Mouse (Mus musculus) stomach, embryonic 16.5 days (tissue): Measurements from ENCODE around the gene Mdga2. TPM values are rescaled to one million over a fixed set of nuclear protein-coding genes. Genes with fewer than 3 reads are reported as not detected.

Source experiments
- ATAC-seq: fragments of 200-750 bp; cut with Nextera tagmentation; 2 replicates; pipeline ENCODE4 v1.8.0; 2017; ENCODE audit warnings: moderate number of reproducible peaks, moderate TSS enrichment; ENCODE audit not compliant: insufficient read depth, low FRiP score
- H3K27ac ChIP-seq: fragments of 300-500 bp; sonication (generic); 2 replicates; pipeline ENCODE4 v1.5.1; 2014; ENCODE audit warnings: low read length
- H3K27me3 ChIP-seq: fragments of 300-500 bp; sonication (generic); 2 replicates; pipeline ENCODE4 v1.6.1; 2014; ENCODE audit warnings: low read length, control low read depth, mixed read lengths; ENCODE audit not compliant: control insufficient read depth, insufficient read depth
- H3K36me3 ChIP-seq: fragments of 300-500 bp; sonication (generic); 2 replicates; pipeline ENCODE4 v1.6.1; 2014; ENCODE audit warnings: low read length; ENCODE audit not compliant: control insufficient read depth, insufficient read depth
- H3K4me1 ChIP-seq: fragments of 300-500 bp; sonication (generic); 2 replicates; pipeline ENCODE4 v1.6.1; 2014; ENCODE audit warnings: low read length, control low read depth, mixed read lengths; ENCODE audit not compliant: control insufficient read depth, insufficient read depth
- H3K4me2 ChIP-seq: fragments of 300-500 bp; sonication (generic); 2 replicates; pipeline ENCODE4 v1.6.1; 2014; ENCODE audit warnings: low read depth, low read length, mixed read lengths
- H3K4me3 ChIP-seq: fragments of 300-500 bp; sonication (generic); replicated peaks from 2 replicates; pipeline ENCODE4 v1.5.1; 2014; ENCODE audit warnings: mild to moderate bottlenecking, low read length
- H3K9ac ChIP-seq: fragments of 300-500 bp; sonication (generic); 2 replicates; pipeline ENCODE4 v1.6.1; 2014; ENCODE audit warnings: low read length
- H3K9me3 ChIP-seq: fragments of 300-500 bp; sonication (generic); replicated peaks from 2 replicates; pipeline ENCODE4 v1.6.1; 2016; ENCODE audit warnings: low read length, control low read depth; ENCODE audit not compliant: control insufficient read depth
- WGBS: fragments of 180-500 bp; shearing (Covaris S2); extraction: QIAGEN DNeasy Blood & Tissue Kit; methylation state at CpG from one replicate; pipeline ENCODE4 v1.1.7; 2014; 5-methylcytosine and 5-hydroxymethylcytosine counted together
- polyA plus RNA-seq: library from polyadenylated mRNA; unstranded; fragments of >200 nt; fragmentation: Nextera tagmentation; extraction: Ambion mirVana; gene quantifications from 2 replicates; pipeline ENCODE4 v1.2.1, GENCODE M21; 2015

The Mdga2 gene
- polyA plus RNA-seq, 1 experiment from 2014 or later, result 1.3 TPM

DNA sequence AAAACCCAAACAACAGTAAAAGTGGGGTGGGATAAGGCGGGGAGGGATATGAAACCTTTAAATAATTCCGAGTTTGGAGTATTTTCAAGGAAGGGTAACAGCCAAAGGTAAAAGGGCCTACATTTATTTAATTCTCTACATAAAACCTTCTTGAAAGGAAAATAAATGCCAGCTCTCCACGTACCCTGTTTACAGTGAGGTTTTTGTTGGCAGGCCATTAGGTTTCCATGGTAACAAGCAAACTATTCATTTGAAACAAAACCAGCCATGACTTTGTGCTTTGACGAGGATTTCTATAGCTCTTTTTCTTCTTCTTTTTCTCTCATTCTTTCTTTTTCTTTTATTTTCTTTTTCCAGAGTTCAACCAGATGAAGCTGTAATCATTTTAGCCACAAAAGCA, 751.5 kb downstream of the Mdga2 start:
- Histone ChIP-seq H3K9ac (no peak overlapping the region), H3K27me3 (no peaks in the 10 kb centered on the region), H3K36me3 (no peaks in the 10 kb centered on the region), H3K4me1 (no peaks in the 10 kb centered on the region), H3K4me2 (no peak overlapping the region), H3K9me3 (no peaks in the 10 kb centered on the region), H3K27ac (no peak overlapping the region), H3K4me3 (no peak overlapping the region)
- ATAC-seq, result no peak
- WGBS, result 52% methylated on average over 4 of the region's 4 CpGs

DNA sequence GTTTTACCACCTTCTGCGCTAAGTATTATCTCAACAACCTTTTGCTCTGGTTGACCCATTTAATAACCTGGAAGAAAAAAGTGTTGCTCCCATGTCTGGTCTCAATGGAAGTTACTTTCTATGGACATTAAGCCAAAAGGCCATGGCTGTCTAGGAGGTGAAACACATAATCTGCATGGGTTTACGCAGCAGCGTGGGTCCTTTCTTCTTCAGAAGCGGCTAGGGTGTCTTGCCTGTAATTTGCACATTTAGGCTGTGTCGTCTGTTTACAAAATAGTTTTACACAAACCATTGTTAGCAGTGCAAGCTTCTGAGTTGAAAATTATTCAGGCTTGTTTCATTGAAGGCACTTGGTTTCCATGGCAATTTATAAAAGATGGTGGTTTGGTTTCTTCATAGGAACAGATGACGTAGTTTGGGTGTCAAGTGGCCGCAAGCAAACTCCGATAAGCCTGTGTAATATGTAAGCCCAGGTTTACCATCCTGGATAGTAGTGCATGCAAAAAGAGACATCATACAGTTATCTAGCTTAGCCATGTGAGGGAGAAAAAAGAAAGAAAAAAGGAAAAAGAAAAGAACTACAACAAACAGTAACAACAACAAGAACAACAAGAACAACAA, 752.0 kb downstream of the Mdga2 start:
- 86% methylated on average over 8 of the region's 8 CpGs for WGBS
- Histone ChIP-seq H3K4me1 (no peaks in the 10 kb centered on the region), H3K36me3 (no peaks in the 10 kb centered on the region), H3K4me2 (no peak overlapping the region), H3K9me3 (no peaks in the 10 kb centered on the region), H3K27ac (no peak overlapping the region), H3K9ac (no peak overlapping the region), H3K4me3 (no peak overlapping the region), H3K27me3 (no peaks in the 10 kb centered on the region)
- no peak for ATAC-seq

DNA sequence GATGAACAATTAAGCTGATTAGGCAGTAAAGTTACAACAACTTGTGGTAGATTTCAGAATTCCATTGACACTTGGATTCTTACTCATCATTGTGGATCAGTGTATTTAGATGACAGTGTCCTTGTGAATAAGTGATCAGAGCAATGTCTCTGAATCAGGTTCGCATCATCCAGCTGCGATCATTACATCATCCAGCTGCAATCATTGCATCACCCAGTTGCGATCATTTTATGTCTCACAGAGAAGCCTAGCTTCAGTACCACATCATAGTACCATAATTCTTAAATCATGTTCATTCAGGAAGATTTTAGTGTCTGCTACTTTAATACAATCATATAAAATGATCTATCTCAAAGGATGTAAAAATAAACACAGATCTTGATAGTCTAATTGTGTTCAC, 756.8 kb downstream of the Mdga2 start:
- no peaks in the 10 kb centered on the region for H3K4me1 ChIP-seq
- H3K27me3 ChIP-seq, result no peaks in the 10 kb centered on the region
- ATAC-seq, result no peak
- no peak overlapping the region for H3K4me2 ChIP-seq
- no peak overlapping the region for H3K27ac ChIP-seq
- no peak overlapping the region for H3K4me3 ChIP-seq
- H3K9ac ChIP-seq, result no peak overlapping the region
- 92% methylated on average over 3 of the region's 3 CpGs for WGBS
- no peaks in the 10 kb centered on the region for H3K9me3 ChIP-seq
- H3K36me3 ChIP-seq, result no peaks in the 10 kb centered on the region

DNA sequence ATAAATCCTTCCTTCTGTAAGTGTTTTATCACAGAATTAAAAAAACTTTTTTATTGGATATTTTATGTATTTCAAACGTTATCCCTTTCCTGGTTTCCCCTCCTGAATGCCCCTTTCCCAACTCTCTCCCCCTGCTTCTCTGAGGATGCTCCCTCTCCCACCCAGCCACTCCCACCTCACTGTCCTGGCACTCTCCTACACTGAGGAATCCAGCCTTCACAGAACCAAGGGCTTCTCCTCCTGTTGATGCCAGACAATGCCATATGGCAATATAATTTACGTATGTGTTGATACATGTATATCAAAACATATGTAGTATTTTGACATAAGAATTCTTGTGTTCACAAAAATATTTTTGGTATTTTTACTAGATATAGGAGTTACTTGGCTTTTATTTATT, 779.0 kb downstream of the Mdga2 start:
- Histone ChIP-seq H3K9me3 (no peaks in the 10 kb centered on the region), H3K4me3 (no peak overlapping the region), H3K27ac (no peak overlapping the region), H3K27me3 (no peaks in the 10 kb centered on the region), H3K36me3 (no peaks in the 10 kb centered on the region), H3K9ac (no peak overlapping the region), H3K4me1 (no peaks in the 10 kb centered on the region), H3K4me2 (no peak overlapping the region)
- no peak for ATAC-seq
- 75% methylated on average over 2 of the region's 2 CpGs for WGBS
